Mouse (Mus musculus) mouse embryonic stem cell (cell line): Measurements from ENCODE around the gene Sp6.

ENCODE experiments used
- in situ Hi-C, 2 experiments: fragments of 300-500 bp; cut with MboI; formaldehyde crosslinking; loops; 1 replicate in 1 of 2; 3 replicates in 1 of 2; pipeline ENCODE4 v1.14.3; 2019 to 2020; ENCODE audit warnings: low sequenced_read_pairs in 2 of 2, low pct_unique_long_range_greater_than_20kb in 1 of 2, mixed read lengths in 1 of 2; ENCODE audit not compliant: unreplicated experiment in 1 of 2

The Sp6 gene

DNA sequence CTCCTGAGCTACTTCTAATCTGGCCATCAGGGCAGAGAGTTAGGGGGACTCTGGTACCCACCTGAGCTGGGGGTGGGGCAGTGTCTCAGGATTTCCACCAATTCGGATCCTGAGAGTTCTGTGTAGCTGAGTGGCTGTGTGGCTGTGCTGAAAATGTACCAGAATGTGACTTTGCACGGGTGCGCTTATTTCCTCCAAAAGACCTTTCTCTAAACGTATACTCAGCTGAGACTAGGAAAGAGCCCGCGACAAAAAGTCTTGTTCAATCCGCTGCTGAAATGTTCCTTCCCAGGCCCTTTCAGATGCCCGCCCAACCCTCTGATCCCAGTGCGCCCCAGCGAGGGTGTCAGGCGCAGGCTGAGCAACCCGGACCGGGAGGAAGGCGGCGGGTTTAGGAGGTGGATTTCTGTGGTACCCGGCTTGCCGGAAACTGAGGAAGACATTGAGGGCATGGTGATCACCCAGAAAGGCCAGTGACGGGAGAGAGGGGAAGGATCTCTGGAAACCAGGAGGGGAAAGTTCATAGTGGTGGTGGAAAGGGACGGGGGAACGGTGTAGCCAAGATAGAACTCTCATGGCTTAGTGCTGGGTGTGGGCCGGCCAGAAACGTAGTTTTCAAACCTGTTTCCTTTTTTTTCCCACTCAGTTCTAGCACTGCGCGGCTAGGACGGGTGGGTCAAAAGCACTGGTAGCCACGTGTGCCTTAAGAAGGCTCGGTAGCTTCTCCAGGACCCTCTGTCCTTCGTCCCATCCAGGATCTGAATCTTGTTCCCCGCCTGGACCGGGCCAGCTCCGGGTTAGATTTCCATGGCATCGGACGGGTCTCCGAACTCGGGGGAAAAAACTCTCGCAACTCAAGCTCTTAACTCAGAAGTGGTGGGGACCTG lies 4.7 kb downstream of the Sp6 start:
- in situ Hi-C loops: loop anchor here in 1 of 2 experiments (25.0 kb wide), 1 partner anchor 681 kb away; no protein-coding TSS in a partner anchor

DNA sequence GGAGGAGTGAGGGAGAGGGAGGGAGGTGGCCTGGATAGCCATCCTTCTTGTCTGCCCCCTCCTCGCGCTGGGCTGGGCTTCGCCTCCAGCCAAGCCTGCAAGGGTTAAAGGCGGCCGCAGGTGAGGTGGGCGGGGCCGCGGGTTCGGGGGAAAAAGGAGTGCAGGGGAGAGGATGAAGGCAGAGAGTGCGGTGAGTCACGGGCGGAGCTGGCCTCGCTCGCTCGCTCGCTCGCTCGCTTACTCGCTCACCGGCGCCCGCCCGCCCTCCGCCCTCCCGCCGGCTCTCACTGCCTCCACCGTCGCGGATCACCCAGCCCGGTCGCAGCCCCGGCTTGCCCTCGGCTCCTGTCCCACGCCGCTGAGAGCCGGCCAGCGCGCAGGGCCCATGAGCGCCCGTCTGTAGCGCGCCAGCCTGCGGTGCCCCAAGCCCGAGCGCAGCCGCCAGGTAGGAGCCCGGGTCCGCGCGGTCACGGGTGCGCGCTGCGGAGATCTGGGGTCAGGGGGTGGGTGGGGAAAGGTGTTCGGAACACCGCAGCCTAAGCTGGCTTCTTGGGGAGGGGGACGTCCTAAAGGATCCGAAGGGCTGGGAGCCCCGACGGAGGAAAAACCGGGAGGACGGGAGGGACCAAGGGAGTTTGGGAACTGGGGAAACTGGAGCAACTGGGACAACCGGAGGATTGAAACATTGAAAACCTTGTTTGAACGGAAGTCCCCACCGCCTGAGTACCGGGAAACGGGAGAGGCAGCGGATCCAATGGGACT lies 5.6 kb downstream of the Sp6 start:
- in situ Hi-C loops: loop anchor here in 1 of 2 experiments (25.0 kb wide), 1 partner anchor 681 kb away; no protein-coding TSS in a partner anchor

DNA sequence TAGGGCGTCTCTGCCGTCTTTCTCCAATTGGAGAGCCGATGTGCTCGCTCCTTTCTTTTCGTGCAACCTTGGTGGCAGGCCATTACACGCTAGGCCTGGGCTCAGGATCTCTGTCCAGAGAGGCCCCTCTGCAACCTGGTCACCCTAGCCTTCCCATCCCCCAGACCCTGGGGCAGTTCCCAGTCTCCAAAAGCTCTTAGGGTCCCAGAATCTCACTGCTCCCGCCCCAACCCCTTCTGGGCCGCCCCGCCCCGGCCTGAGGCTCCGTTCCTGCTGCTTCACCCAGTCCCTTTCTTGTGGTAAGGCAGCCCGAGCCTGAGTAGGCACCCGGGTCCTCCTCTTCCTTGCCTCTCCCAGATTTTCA lies 6.1 kb downstream of the Sp6 start:
- in situ Hi-C loops: loop anchor here in 1 of 2 experiments (25.0 kb wide), 1 partner anchor 682 kb away; no protein-coding TSS in a partner anchor

DNA sequence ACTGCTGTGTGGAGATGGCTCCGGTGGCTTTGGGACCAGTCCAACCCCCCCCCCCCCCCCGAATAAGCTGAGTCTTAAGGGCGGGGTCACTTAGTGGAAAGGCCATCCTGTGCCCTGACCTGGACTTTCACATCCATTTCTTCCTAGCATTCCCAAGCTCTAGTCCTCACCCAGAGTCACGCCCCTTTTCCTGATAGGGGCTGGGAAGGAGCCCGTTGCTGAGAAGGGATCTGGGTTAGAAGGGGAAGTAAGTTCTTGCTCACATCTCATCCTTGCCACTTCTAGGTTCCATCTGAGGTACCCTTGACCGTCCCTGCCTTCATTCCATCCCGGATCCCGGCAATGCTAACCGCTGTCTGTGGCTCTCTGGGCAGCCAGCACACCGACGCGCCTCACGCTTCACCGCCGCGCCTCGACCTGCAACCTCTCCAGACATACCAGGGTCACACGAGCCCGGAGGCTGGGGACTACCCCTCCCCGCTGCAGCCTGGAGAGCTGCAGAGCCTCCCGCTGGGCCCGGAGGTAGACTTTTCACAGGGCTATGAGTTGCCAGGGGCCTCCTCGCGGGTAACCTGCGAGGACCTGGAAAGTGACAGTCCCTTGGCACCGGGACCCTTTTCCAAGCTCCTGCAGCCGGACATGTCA lies 8.0 kb downstream of the Sp6 start:
- in situ Hi-C loops: loop anchor here (5.0 to 25.0 kb wide), 2 partner anchors 34 to 684 kb away; no protein-coding TSS in a partner anchor

DNA sequence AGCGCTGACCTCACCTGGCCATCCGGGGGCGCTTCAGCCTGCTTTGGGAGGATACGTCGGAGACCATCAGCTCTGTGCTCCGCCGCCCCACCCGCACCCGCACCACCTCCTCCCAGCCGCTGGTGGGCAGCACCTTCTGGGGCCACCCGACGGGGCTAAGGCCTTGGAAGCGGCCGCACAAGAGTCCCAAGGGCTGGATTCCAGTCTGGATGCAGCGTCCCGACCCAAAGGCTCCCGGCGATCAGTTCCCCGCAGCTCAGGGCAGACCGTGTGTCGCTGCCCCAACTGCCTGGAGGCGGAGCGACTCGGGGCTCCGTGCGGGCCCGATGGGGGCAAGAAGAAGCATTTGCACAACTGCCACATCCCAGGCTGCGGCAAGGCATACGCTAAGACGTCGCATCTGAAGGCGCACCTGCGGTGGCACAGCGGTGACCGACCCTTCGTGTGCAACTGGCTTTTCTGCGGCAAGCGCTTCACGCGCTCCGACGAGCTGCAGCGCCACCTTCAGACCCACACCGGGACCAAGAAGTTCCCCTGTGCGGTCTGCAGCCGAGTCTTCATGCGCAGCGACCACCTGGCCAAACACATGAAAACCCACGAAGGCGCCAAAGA lies 8.8 kb downstream of the Sp6 start:
- in situ Hi-C loops: loop anchor here (5.0 to 25.0 kb wide), 2 partner anchors 35 to 685 kb away; no protein-coding TSS in a partner anchor

DNA sequence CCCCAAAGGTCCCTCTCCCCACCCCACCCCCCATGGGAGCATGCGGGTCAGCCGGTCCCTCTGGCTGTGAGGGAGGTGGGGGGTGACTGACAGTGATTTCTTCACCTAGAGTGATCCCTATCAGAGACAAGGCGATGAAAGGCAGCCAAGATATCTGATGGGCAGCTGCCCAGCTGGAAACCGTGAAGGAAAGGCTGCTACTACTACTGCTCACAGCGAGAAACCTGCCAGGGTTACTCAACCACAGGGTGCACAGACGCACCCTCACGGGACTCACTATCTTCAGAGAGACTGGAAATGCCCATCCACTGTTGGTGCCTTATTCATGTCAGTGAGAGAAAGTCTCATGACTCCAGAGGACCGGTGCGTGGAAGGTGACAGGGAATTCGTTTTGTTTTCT lies 11.8 kb downstream of the Sp6 start:
- in situ Hi-C loops: loop anchor here (5.0 to 25.0 kb wide), 2 partner anchors 38 to 688 kb away; no protein-coding TSS in a partner anchor

DNA sequence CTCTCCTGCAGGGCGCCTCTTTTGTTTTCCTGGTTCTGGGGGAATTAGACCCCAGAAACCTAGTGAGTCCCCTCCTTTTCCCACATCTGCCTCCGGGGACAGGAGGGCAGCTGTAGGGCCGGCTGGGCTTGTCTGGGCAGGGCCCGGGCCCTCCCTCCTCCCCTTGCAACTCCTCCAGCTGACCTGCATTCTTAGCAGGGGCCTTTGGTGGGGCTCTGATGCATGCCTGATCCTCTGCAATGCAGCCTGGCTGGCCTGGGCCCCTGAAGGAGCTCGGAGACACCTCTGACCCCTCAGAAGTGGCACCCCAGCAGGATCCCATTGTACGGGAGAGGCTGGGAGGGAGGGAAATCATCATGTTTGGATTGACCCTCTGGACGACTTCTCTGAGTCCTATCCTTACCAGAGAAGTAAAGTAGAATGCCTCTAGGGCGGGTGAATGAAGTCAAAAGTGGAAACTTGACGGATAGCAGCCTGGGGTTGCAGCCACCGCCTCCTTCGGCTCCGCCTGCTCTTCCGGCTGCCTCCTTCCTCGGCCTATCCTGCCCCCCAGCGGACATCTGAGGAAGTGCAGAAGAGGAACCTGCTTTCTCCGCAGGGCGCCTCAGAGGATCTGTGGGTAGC lies 12.6 kb downstream of the Sp6 start:
- in situ Hi-C loops: no loop called here

DNA sequence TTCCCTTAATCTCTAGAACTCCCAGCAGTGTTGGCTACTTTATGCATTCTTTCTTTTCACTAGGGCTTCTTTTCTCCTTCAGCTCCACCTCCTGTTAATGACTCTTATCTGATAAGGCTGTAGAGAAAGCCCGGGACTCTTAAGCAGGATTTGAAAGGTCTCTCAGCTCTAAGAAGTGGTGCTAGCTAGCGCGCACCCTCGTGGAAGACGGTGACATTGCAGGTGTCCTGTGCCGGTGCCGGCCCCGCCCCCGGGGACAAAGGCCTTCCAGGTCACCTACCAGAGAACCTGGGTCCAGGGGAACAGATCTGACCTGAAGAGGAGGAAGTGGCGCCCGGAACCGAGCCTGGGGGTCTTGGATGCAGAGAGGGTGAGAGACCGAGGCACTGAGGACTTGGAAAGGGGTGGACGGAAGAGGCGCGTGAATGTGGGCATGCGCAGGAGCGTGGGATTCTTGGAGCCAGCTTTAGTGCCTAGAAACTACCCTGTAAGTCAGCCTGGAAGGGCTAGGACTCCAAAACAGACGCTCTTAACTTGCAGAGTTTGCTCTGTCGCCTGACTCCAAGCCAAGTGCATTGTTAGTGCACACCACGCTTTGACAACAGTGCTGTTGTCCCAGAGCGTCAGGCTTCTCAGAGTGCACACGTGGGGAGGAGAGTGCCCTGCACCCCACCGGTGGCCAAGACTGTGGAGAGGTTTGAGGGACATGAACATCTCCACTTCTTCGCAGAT lies 16.7 kb downstream of the Sp6 start, which contains the start of gene Scrn2:
Scrn2 (plus strand) TSS at position 253 of the 732 bp plus-strand sequence.
- in situ Hi-C loops: no loop called here

DNA sequence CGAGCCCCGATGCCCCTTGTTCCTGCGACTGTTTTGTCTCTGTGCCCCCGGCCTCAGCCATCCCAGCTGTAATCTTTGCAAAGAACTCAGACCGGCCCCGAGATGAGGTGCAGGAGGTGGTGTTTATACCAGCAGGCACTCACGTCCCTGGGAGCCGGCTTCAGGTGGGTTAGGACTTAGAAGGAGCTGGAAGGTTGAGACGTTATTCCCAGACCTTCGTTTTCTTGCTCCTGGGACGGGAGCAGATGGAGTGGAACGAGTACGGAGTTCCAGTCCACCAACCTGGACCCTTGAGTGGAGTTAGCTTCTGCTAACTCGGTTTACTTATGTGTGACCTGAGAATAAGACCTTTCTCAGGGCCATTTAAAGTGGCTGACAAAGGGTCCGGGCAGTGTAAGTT lies 17.2 kb downstream of the Sp6 start:
- in situ Hi-C loops: no loop called here

DNA sequence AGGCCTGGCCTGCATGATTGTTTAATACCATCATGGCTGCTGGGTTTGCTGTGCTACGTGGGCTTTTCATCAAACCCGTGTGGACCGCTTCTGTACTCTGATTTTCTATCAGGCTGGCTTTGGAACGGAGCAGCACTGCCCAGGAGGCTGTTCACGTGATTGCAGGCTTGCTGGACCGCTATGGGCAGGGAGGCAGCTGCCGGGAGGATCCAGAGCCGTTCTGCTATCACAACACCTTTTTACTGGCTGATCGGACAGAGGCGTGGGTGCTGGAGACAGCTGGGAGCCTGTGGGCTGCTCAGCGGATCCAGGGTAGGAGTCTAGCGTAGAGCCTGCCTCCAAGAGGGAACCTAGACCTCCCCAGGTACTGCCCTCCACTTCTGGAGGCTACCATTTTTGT lies 18.8 kb downstream of the Sp6 start:
- in situ Hi-C loops: no loop called here

DNA sequence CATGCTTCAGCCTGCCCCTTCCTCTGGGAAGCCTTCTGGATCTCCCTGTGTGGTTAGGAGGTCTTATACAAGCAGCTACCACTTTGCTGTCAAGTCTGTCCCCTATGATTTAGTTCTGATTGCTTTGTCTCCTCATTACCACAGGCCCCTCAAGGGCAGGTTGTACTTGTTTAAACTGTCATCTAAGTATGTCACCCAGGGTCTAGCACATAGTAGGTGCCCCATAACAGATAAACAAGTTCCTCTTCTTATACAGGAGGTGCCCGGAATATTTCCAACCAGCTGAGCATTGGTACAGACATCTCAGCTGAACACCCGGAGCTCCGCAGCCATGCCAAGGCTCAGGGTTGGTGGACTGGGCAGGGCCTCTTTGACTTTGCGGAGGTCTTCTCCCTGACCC lies 19.3 kb downstream of the Sp6 start:
- in situ Hi-C loops: no loop called here

DNA sequence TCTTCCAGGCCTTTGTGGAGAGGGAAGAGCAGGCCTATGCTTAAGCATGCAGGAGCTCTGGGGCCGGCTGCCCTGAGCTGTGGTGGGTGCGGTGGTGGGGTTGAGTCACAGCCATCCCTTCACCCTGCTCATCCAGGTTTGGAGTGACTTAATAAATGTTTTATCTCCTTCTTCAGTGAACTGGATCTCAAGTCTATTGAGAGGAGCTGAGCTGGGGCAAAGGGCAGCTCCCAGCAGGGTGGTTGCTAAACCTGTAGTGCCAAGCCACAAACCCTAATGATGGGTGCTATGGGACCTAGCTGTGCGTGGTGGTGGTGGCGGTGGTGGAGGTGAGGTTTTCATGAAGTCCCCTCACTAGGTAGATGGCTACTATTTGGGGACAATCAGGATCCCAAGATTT lies 20.6 kb downstream of the Sp6 start:
- in situ Hi-C loops: no loop called here

DNA sequence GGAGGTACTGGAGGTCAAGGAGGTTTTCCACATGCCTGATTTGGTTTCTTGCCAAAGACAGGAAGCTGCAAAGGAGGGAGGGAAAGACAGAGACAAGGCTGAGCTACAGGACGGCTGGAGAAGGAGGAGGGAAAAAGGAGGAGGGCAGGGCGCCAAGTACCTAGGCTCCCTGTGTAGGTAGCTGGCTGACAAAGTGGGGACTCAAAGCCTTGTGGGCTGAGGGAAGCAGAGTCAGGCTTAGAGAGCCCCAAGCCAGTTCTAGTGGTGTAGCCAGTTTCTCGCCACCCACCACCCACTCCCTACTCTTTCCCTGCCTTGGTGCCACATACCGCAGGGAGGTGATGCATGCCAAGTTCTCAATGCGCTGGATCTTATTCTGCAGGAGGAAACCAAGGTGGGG lies 22.9 kb downstream of the Sp6 start:
- in situ Hi-C loops: no loop called here

DNA sequence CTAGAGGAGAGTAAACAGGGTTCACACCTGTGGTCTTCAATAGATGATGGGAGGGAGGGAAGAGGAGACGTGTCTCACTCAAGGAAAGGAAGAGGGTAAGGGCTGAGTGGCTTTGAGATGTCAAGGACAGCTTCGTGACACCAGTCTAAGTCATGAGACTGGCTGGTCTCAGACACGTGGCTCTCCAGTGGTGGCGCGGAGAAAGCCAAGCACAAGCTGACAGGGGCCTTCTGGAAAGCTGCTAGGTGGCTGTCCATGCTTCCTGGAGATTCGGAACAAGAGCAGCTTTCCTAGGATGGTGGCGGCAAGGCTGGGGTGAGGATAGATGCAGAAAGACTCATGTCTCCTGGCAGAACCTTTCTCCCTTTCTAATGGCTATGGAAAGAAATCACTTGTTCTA lies 25.7 kb downstream of the Sp6 start:
- in situ Hi-C loops: no loop called here

DNA sequence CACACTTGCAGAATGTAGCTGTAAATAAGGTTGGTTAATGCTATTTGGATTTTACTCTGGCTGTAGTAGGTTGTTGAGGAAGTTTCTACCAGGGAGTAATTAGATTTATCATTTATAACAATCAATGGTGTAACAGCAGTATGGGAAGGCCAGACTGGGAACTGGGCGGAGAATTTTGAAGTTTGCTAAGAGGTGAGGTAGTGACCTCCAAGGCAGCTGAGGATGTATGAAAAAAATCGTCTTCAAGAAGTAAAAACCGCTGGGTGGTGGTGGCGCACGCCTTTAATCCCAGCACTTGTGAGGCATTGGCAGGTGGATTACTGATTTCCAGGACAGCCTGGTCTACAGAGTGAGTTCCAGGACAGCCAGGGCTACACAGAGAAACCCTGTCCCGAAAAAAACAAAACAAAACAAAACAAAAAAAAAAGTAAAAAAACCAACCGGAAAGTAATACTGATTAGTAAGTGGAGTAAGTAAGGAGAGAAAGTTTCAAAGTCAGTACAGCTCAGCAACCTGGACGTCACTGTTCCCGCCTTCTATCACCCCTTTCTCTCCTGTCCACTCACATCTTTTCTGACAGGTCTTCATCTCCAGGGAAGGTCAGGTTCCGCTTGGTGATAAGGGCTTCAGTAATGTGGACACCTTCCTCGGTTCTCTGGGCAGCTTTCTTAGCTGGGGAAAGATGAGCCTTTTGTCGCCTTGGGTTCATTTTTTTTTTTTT lies 27.3 kb downstream of the Sp6 start:
- in situ Hi-C loops: no loop called here

DNA sequence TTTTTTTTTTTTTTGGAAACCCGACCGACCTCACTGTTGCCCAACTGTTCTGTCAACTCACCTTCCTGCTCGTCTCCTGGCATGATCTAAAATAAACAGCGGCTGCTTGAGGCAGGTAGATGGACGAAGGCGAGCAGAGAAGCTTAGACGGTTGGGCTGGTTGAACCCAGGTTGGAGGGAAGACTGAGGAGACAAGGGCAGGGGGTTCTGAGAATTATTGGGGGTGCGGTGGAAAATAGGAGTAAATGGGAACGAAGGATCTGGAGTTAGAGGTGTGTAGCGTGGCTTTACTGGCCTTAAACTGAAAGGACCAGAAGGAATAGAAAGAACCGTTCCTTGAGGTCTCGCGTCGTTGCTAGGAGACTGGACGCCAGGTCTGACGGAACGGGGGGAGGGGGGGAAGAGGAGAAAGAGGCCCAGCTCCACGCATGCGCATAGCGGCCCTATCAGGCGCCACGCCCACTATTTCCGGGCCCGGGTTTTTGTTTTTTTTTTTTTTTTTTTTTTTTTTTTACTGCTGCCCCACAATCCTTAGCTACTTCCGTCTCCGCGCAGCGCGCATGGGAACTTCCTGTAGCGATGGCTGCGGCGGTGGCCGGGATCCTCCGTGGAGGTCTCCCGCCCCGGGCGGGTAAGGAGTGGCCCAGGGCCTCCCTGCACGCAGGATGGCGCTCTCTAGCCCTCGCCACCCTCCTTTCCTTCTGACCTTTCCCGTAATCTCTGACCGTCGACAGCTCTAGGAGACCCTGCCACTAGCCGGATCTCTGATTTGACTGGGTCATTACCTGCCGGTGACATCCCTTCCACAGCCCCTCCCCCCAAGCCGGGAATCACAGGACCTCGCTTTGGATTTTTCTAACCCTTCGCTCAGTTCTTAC lies 28.1 kb downstream of the Sp6 start, which contains the start of the genes Lrrc46 and Mrpl10:
Lrrc46 (minus strand) TSS at position 386 of the 878 bp plus-strand sequence.
Mrpl10 (plus strand) TSS at position 539 of the 878 bp plus-strand sequence.
- in situ Hi-C loops: no loop called here
